Mouse (Mus musculus) midbrain, embryonic 11.5 days (tissue): ENCODE data around the gene Cdh18. TPM values are rescaled to one million over a fixed set of nuclear protein-coding genes. Genes with fewer than 3 reads are reported as not detected.

Experiments used
- ATAC-seq: fragments of 200-750 bp; cut with Nextera tagmentation; 2 replicates; pipeline ENCODE4 v1.8.0; 2017; ENCODE audit warnings: moderate TSS enrichment, moderate library complexity; ENCODE audit not compliant: low FRiP score
- DNase-seq: peaks from one replicate; pipeline ENCODE4 v3.0.0; 2015; ENCODE audit warnings: low spot score; ENCODE audit errors: missing footprints
- H3K27ac ChIP-seq: fragments of 300-500 bp; sonication (generic); 2 replicates; pipeline ENCODE4 v1.5.1; 2014; ENCODE audit warnings: low read depth, low read length
- H3K27me3 ChIP-seq: fragments of 300-500 bp; sonication (generic); 2 replicates; pipeline ENCODE4 v1.6.1; 2014; ENCODE audit warnings: mild to moderate bottlenecking, low read length, moderate library complexity, mixed read lengths; ENCODE audit not compliant: control insufficient read depth, insufficient read depth
- H3K36me3 ChIP-seq: fragments of 300-500 bp; sonication (generic); 2 replicates; pipeline ENCODE4 v1.6.1; 2014; ENCODE audit warnings: mild to moderate bottlenecking, low read length, moderate library complexity, mixed read lengths; ENCODE audit not compliant: control insufficient read depth, insufficient read depth
- H3K4me1 ChIP-seq: fragments of 300-500 bp; sonication (generic); 2 replicates; pipeline ENCODE4 v1.6.1; 2014; ENCODE audit warnings: low read length; ENCODE audit not compliant: control insufficient read depth, insufficient read depth
- H3K4me2 ChIP-seq: fragments of 300-500 bp; sonication (generic); 2 replicates; pipeline ENCODE4 v1.6.1; 2014; ENCODE audit warnings: mild to moderate bottlenecking, moderate library complexity
- H3K4me3 ChIP-seq: fragments of 300-500 bp; sonication (generic); 2 replicates; pipeline ENCODE4 v1.5.1; 2014; ENCODE audit warnings: low read depth, low read length
- H3K9ac ChIP-seq: fragments of 300-500 bp; sonication (generic); 2 replicates; pipeline ENCODE4 v1.6.1; 2014; ENCODE audit warnings: low read length
- H3K9me3 ChIP-seq: fragments of 300-500 bp; sonication (generic); 2 replicates; pipeline ENCODE4 v1.6.1; 2016; ENCODE audit warnings: low read length; ENCODE audit not compliant: control insufficient read depth
- WGBS: fragments of 180-500 bp; shearing (Covaris S2); extraction: QIAGEN DNeasy Blood & Tissue Kit; methylation state at CpG from one replicate; pipeline ENCODE4 v1.1.7; 2014; 5-methylcytosine and 5-hydroxymethylcytosine counted together
- polyA plus RNA-seq: library from polyadenylated mRNA; unstranded; fragments of >200 nt; fragmentation: Nextera tagmentation; extraction: Ambion mirVana; gene quantifications from 2 replicates; pipeline ENCODE4 v1.2.1, GENCODE M21; 2014

Gene Cdh18
- polyA plus RNA-seq, 1 experiment from 2014 or later, result 0.42 TPM

DNA sequence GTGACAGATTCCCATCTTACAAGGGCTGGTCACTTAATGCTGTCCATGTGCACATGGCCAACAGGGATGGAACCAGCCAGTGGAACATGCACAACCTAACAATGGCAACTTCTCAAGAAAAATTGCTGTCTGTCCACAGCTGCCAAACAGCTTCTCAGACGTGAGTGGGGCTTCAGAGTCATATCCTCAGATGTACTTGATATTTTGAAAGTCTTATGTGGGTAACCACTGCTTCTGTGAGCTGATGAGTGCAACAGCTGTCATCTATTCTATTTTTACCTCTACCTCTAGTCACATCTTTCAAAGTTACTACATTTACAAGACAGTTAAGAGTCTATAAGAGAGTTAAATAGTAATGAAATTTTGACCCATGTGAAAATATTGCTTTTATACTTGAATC, 818.9 kb downstream of the Cdh18 start:
- Histone ChIP-seq H3K9me3 (no peaks in the 10 kb centered on the region), H3K36me3 (no peaks in the 10 kb centered on the region), H3K4me1 (no peaks in the 10 kb centered on the region), H3K27me3 (no peaks in the 10 kb centered on the region), H3K4me2 (no peak overlapping the region), H3K27ac (no peak overlapping the region), H3K4me3 (no peak overlapping the region), H3K9ac (no peak overlapping the region)
- WGBS, result 76% methylated on average over 1 of the region's 1 CpGs
- DNase-seq (no peak), ATAC-seq (no peak)

DNA sequence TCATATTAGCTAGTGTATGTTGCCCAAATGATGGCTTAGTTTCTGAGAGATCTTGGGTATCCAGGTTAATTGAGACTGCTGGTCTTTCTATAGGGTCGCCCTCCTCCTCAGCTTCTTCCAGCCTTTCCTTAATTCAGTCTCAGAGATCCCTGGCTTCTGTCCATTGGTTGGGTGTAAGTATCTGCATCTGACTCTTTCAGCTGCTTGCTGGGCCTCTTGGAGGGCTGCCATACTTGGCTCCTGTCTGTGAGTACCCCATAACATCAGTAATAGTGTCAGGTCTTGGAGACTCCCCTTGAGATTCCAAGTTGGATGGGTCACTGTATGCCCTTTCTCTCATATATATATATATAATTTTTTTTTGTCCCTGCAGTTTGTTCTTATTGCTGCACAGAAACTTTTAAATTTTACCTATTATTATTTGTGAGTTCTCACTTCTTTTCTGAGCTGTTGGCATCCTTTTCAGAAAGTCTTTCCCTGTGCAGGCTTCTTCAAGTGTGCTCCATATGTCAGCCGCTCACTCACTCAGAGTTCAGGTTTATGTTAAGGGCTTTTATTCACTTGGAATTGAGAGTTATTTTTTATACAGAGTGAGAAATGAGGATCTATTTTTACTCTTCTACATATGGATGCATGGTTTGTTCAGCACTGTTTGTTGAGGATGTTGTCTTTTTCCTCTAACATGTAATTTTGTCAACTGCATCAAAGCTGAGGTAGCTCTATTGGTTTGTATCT, 829.4 kb downstream of the Cdh18 start:
- 89% methylated on average over 2 of the region's 2 CpGs for WGBS
- H3K9ac ChIP-seq, result no peak overlapping the region
- H3K4me2 ChIP-seq, result no peak overlapping the region
- DNase-seq (no peak), ATAC-seq (no peak)
- no peaks in the 10 kb centered on the region for H3K27me3 ChIP-seq
- H3K9me3 ChIP-seq, result no peaks in the 10 kb centered on the region
- no peaks in the 10 kb centered on the region for H3K36me3 ChIP-seq
- no peak overlapping the region for H3K4me3 ChIP-seq
- H3K4me1 ChIP-seq, result no peaks in the 10 kb centered on the region
- no peak overlapping the region for H3K27ac ChIP-seq

DNA sequence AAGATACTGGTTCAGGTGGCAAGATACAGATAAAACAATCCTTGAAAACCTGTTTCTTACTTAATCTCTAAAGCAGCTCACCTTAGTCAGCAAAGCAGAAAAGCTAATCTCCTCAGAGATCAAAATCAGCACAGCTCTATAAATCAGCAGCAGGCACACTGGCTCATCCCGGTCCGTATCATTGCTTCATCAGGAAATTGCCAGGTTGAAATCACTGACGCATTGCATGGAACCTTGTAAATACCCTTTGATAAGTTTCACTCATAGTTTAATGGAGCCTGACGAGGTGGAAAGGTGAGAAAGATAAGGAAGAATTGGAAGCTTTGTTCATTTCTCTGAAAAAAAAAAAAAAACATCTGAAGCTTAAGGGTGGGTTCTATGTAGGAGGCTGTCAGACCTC, 837.0 kb downstream of the Cdh18 start:
- Histone ChIP-seq H3K4me1 (no peaks in the 10 kb centered on the region), H3K4me2 (no peak overlapping the region), H3K4me3 (no peak overlapping the region), H3K27ac (no peak overlapping the region), H3K9me3 (no peaks in the 10 kb centered on the region), H3K9ac (no peak overlapping the region), H3K27me3 (no peaks in the 10 kb centered on the region), H3K36me3 (no peaks in the 10 kb centered on the region)
- WGBS, result 69% methylated on average over 4 of the region's 4 CpGs
- no peak for ATAC-seq
- DNase-seq, result no peak

DNA sequence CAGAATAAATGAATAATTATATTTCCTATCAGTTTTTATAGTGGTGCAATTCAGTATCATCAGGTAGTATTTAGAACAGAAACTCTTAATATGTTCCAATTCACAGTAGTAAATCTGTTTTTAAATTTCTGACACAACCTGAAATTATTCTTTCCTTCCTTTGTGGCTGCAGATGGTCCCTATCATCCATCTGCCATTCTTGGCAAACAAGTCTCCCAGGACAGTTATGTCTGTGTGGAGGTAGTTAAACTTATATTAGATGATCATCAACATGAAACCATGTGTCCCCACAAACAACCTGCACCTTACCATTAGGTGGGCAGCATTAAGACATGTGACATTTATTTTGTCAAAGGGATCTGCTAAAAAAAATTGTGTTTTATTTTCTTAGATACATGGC, 847.8 kb downstream of the Cdh18 start:
- no peaks in the 10 kb centered on the region for H3K27me3 ChIP-seq
- no peak overlapping the region for H3K4me3 ChIP-seq
- no peaks in the 10 kb centered on the region for H3K4me1 ChIP-seq
- H3K36me3 ChIP-seq, result no peaks in the 10 kb centered on the region
- H3K27ac ChIP-seq, result no peak overlapping the region
- H3K9ac ChIP-seq, result no peak overlapping the region
- no peak for ATAC-seq
- no peak for DNase-seq
- no peak overlapping the region for H3K4me2 ChIP-seq
- H3K9me3 ChIP-seq, result no peaks in the 10 kb centered on the region

DNA sequence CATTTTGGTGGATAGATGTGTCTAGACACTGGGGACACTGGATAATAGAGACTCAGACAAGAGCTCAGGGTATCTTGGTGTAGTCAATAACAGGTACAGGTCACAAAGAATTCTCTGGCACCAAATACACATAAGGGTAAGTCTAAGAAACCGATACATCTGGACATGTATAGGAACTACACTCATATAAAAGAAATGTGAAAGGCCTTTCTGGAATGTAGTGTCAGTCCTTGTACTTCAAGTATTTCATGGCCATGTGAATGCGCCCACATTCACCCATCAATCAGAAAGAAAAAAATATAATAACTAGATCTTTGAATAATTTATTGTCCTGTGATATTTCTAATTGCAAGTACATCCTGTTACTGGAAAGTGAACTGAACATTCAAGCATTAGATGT, 855.0 kb downstream of the Cdh18 start:
- Histone ChIP-seq H3K4me3 (no peak overlapping the region), H3K9me3 (no peaks in the 10 kb centered on the region), H3K9ac (no peak overlapping the region), H3K36me3 (no peaks in the 10 kb centered on the region), H3K4me2 (no peak overlapping the region), H3K27me3 (no peaks in the 10 kb centered on the region), H3K27ac (no peak overlapping the region), H3K4me1 (no peaks in the 10 kb centered on the region)
- ATAC-seq (no peak), DNase-seq (no peak)
- WGBS, result 97% methylated on average over 2 of the region's 2 CpGs

DNA sequence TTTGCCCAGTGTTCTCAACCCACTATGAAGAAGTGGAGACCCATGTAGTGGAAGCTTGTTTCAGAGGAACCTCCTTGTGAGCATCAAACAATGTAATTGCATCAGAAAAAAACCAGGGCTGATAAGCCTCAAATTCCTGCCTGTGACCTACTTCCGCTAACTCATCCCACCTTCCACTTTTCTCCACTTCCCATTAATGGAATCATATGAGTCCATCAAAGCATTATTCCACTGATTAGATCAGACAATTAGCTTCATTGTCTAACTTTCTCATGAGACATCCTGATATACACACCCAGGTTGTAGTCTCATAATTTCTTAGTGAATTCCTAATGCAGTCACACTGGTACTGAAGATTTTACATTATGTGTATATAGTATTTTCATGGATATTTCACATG, 859.4 kb downstream of the Cdh18 start:
- no peak for ATAC-seq
- Histone ChIP-seq H3K9ac (no peak overlapping the region), H3K36me3 (no peaks in the 10 kb centered on the region), H3K9me3 (no peaks in the 10 kb centered on the region), H3K4me1 (no peaks in the 10 kb centered on the region), H3K4me2 (no peak overlapping the region), H3K27ac (no peak overlapping the region), H3K27me3 (no peaks in the 10 kb centered on the region), H3K4me3 (no peak overlapping the region)
- 84% methylated on average over 1 of the region's 1 CpGs for WGBS
- no peak for DNase-seq

DNA sequence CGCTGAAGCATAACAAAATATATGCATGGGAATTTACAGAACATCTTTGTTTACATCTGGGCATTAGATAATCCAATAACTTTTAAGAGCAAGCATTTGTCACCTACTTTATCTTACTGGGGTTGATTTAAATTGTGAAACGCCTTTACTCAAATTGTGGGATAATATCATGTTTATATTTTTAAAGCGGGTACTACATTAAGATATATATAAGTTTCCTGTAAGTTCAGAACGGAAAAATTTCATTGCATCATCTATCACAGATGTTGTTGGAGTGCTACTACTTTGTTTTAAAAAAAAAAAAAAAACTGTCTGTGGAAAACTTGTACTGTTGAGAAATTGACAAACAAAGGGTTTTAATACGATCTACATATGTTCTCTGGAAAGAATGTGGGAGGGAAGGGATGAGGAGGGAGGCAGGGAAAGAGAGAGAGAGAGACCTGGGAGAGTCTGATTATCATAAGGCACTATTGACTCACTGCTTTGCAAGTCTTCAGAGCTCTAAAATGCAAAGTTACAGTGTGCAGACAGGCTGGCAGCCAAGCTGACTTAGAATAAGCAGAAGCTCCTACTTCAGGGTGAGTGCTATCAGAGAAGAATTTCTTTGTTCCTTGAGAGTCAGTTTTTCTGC, 867.7 kb downstream of the Cdh18 start:
- Histone ChIP-seq H3K9ac (no peak overlapping the region), H3K36me3 (no peaks in the 10 kb centered on the region), H3K27me3 (no peaks in the 10 kb centered on the region), H3K4me1 (peaks cover 2% of the 10 kb centered on the region; the same call in 1 of the 2 replicates), H3K9me3 (no peaks in the 10 kb centered on the region), H3K4me2 (no peak overlapping the region), H3K27ac (no peak overlapping the region), H3K4me3 (no peak overlapping the region)
- 79% methylated on average over 5 of the region's 5 CpGs for WGBS
- no peak for DNase-seq
- ATAC-seq, result peak; percentile 57; the same call in 1 of the 2 replicates

DNA sequence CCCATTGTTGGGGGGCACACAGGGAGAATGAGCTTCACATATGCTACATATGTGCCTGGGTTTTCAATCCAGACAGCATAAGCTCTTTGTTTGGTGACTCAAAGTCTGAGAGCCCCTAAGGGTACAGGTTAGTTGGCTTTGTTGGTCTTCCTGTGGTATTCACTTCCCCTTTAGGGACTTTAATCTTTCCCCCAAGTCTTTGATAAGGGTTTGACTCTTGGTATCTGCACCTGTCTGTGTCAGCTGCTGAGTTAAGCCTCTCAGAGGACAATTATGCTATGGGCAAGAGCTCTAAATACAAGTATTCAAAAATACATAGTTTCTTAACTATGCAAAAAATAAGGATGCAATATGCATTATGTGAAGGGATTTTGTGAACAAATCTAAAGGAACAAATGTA, 869.3 kb downstream of the Cdh18 start:
- Histone ChIP-seq H3K9me3 (no peaks in the 10 kb centered on the region), H3K4me3 (no peak overlapping the region), H3K4me2 (no peak overlapping the region), H3K27ac (no peak overlapping the region), H3K9ac (no peak overlapping the region), H3K27me3 (no peaks in the 10 kb centered on the region), H3K36me3 (no peaks in the 10 kb centered on the region), H3K4me1 (peaks cover 2% of the 10 kb centered on the region; the same call in 1 of the 2 replicates)
- no peak for DNase-seq
- no peak for ATAC-seq

DNA sequence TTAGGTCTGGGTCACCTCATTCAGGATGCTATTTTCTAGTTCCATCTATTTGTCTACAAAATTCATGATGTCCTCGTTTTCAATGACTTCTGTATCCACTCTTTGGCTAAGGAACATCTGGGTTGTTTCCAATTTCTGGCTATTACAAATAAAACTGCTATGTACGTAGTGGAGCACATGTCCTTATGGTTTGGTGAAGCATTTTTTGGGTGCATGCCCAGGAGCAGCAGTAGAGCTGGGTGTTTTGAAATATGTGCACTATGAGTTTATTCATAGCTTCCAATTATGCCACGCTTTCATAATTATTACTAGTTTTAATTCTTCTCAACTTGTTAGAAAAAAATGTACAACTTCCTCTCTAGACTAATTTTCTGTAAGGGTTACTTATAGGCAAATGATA, 871.2 kb downstream of the Cdh18 start:
- no peaks in the 10 kb centered on the region for H3K36me3 ChIP-seq
- 77% methylated on average over 3 of the region's 3 CpGs for WGBS
- no peak overlapping the region for H3K4me3 ChIP-seq
- ATAC-seq (no peak), DNase-seq (no peak)
- H3K9me3 ChIP-seq, result no peaks in the 10 kb centered on the region
- no peaks in the 10 kb centered on the region for H3K27me3 ChIP-seq
- H3K4me1 ChIP-seq, result peaks cover 2% of the 10 kb centered on the region; the same call in 1 of the 2 replicates
- H3K4me2 ChIP-seq, result no peak overlapping the region
- no peak overlapping the region for H3K9ac ChIP-seq
- no peak overlapping the region for H3K27ac ChIP-seq
